Mouse (Mus musculus) liver, adult 2 months (tissue): ENCODE measurements around the gene Podnl1. TPM values are rescaled to one million over a fixed set of nuclear protein-coding genes. Genes with fewer than 3 reads are reported as not detected.

Experiments used
- DNase-seq: peaks from one replicate; pipeline ENCODE4 v3.0.0-alpha.2; 2011; ENCODE audit warnings: low read depth, low spot score; ENCODE audit errors: extremely low read depth
- H3K27ac ChIP-seq: fragments of 200-500 bp; replicated peaks from 2 replicates; pipeline ENCODE4 v1.5.1; 2012; ENCODE audit warnings: low read depth, mild to moderate bottlenecking, control low read depth, inconsistent platforms, low read length; ENCODE audit not compliant: insufficient read depth
- H3K27me3 ChIP-seq: fragments of 200-500 bp; 2 replicates; pipeline ENCODE4 v1.6.1; 2012; ENCODE audit warnings: mild to moderate bottlenecking, moderate library complexity, low read length, inconsistent platforms; ENCODE audit not compliant: control insufficient read depth, insufficient read depth
- H3K36me3 ChIP-seq: fragments of 200-500 bp; 2 replicates; pipeline ENCODE4 v1.6.1; 2012; ENCODE audit warnings: low read length, inconsistent platforms; ENCODE audit not compliant: control insufficient read depth, insufficient read depth
- H3K4me1 ChIP-seq: fragments of 200-500 bp; 2 replicates; pipeline ENCODE4 v1.6.1; 2011; ENCODE audit warnings: low read length; ENCODE audit not compliant: control insufficient read depth, insufficient read depth
- H3K4me3 ChIP-seq: fragments of 200-500 bp; 2 replicates; pipeline ENCODE4 v1.5.1; 2011; ENCODE audit warnings: low read depth, mild to moderate bottlenecking, control low read depth, low read length, moderate library complexity; ENCODE audit not compliant: insufficient read depth
- H3K79me2 ChIP-seq: fragments of 200-500 bp; 2 replicates; pipeline ENCODE4 v1.6.1; 2012; ENCODE audit warnings: inconsistent platforms, mild to moderate bottlenecking, low read length, moderate library complexity; ENCODE audit not compliant: control insufficient read depth, insufficient read depth
- H3K9ac ChIP-seq: fragments of 200-500 bp; 2 replicates; pipeline ENCODE4 v1.6.1; 2012; ENCODE audit warnings: low read depth, mild to moderate bottlenecking, control low read depth, inconsistent platforms, low read length
- CTCF ChIP-seq: fragments of 200-500 bp; IDR thresholded peaks from 2 replicates; pipeline ENCODE4 v1.5.1; 2011; ENCODE audit warnings: low read depth, low read length, control low read depth
- POLR2A ChIP-seq: fragments of 200-500 bp; IDR thresholded peaks from 2 replicates; pipeline ENCODE4 v1.6.1; 2011; ENCODE audit warnings: low read length, control low read depth; ENCODE audit not compliant: insufficient read depth; ENCODE audit errors: extremely low read depth
- WGBS: fragments of 180-500 bp; shearing (Covaris S2); methylation state at CpG from one replicate; pipeline ENCODE4 v1.1.7; 2018; 5-methylcytosine and 5-hydroxymethylcytosine counted together
- polyA plus RNA-seq: library from polyadenylated mRNA; depleted of rRNA; stranded (reverse); fragments of >200 nt; gene quantifications from 2 replicates; pipeline ENCODE4 v1.2.3, GENCODE M21; 2012
- total RNA-seq: library from RNA; depleted of rRNA; stranded (reverse); fragments of >200 nt; gene quantifications from 2 replicates; pipeline ENCODE4 v1.2.3, GENCODE M21; 2014

Gene Podnl1
- total and polyA plus RNA-seq, 2 experiments: 0.86 TPM; not detected in 1

DNA sequence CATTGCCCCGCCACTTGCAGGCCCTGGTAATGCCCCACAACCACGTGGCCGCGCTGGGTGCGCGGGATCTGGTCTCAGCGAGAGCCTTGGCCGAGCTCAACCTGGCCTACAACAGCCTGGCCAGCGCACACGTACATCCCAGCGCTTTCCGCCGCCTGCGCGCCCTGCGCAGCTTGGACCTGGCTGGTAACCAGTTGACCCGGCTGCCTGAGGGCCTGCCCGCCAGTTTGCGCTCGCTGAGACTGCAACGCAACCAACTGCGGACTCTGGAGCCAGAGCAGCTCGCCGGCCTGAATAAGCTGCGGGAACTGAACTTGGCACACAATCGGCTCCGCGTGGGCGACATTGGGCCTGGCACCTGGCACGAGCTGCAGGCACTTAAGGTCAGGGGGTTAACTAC, 5.0 kb downstream of the Podnl1 start:
- Histone ChIP-seq H3K4me1 (no peaks in the 10 kb centered on the region), H3K79me2 (no peaks in the 10 kb centered on the region), H3K4me3 (no peak overlapping the region), H3K36me3 (peaks cover 1% of the 10 kb centered on the region; the same call in 1 of the 2 replicates), H3K27me3 (no peaks in the 10 kb centered on the region), H3K9ac (no peak overlapping the region), H3K27ac (no peak overlapping the region)
- 19% methylated on average over 30 of the region's 30 CpGs for WGBS
- TF ChIP-seq CTCF (no peak), POLR2A (no peak)
- DNase-seq: peak; percentile 59

DNA sequence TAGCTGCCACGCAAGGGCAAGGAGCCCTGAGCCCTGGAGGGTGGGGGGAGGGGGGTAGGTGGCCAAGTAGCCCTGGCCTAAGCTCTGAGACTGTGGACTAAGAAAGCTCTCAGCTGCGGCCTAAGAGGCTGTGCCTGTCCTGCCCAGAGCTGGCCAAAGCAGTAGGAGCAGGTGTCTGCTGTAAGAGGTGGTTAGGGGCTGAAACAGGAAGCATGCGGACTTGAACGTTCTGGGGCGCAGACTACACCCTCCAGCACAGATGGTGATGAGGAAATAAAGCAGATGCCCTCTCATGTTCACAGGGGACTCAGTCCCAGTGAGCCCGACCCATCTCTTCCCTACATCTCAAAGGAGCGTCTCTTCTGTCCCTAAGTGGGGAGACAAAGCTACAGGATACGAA, 6.4 kb downstream of the Podnl1 start:
- DNase-seq: no peak
- Histone ChIP-seq H3K27ac (no peak overlapping the region), H3K79me2 (no peaks in the 10 kb centered on the region), H3K4me3 (no peak overlapping the region), H3K4me1 (no peaks in the 10 kb centered on the region), H3K36me3 (peaks cover 1% of the 10 kb centered on the region; the same call in 1 of the 2 replicates), H3K9ac (no peak overlapping the region), H3K27me3 (no peaks in the 10 kb centered on the region)
- TF ChIP-seq CTCF: no peak
- no peak for TF ChIP-seq POLR2A
- WGBS: 91% methylated on average over 8 of the region's 8 CpGs

DNA sequence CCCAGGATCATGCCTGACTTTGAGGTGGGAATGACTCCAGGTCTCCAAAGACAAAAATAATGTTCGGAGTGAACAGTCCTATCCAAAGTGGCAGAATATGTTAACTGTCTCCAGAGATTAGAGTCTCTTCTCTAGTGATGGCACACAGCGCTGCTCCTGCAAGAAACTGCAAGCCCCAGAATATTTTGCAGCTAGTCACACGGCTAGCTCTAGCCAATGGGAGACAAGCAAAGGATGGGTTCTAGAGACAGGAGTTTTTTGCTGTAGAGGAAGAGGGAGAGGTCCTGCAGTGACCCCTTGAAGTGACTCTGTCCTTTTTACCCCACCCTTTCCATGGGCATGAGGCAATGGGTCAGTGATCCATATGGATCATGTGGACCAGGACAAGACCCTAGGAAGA, 12.1 kb downstream of the Podnl1 start:
- peaks cover 24% of the 10 kb centered on the region for H3K36me3 ChIP-seq
- H3K4me3 ChIP-seq: no peak overlapping the region
- TF ChIP-seq POLR2A (no peak), CTCF (no peak)
- H3K27me3 ChIP-seq: no peaks in the 10 kb centered on the region
- H3K4me1 ChIP-seq: no peaks in the 10 kb centered on the region
- DNase-seq: no peak
- no peak overlapping the region for H3K9ac ChIP-seq
- no peak overlapping the region for H3K27ac ChIP-seq
- no peaks in the 10 kb centered on the region for H3K79me2 ChIP-seq
- WGBS: 96% methylated on average over 3 of the region's 3 CpGs

DNA sequence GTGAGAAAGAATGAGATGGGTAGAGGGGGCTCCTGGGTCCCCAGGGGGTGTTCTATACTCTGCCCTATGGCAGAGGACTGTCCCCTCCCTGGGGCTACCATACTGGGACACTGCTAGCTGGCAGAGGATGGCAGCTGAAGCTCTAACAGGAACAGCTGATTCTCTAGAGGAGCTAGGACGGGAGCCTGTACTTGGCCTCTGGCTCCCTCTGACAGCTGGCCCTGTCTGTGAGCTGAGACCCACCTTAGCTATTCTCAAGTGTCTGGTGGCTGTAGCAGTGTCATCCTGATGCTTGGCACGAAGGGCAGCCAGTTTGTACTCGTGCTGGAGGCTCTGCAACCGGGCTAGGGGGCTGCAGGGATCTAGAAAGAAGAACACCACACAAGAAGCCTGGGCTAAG, 15.0 kb downstream of the Podnl1 start:
- WGBS: 92% methylated on average over 4 of the region's 4 CpGs

GRCm38 (mm10) chr8:84144636-84145245, 19.0 kb downstream of the Podnl1 start:
- no peak overlapping the region for H3K9ac ChIP-seq
- H3K4me1 ChIP-seq: peaks cover 7% of the 10 kb centered on the region
- no peak overlapping the region for H3K27ac ChIP-seq
- H3K4me3 ChIP-seq: no peak overlapping the region
- WGBS: 83% methylated on average over 8 of the region's 8 CpGs
- no peaks in the 10 kb centered on the region for H3K79me2 ChIP-seq
- H3K27me3 ChIP-seq: no peaks in the 10 kb centered on the region
- peaks cover 16% of the 10 kb centered on the region for H3K36me3 ChIP-seq
- TF ChIP-seq CTCF: no peak
- TF ChIP-seq POLR2A: no peak
- DNase-seq: no peak

More for the DNA sequence above, 15.0 kb downstream of the Podnl1 start:
- H3K27ac ChIP-seq: no peak overlapping the region
- H3K79me2 ChIP-seq: no peaks in the 10 kb centered on the region
- H3K27me3 ChIP-seq: no peaks in the 10 kb centered on the region
- H3K9ac ChIP-seq: no peak overlapping the region
- H3K4me3 ChIP-seq: no peak overlapping the region
- no peak for DNase-seq
- TF ChIP-seq CTCF (no peak), POLR2A (no peak)
- no peaks in the 10 kb centered on the region for H3K4me1 ChIP-seq
- H3K36me3 ChIP-seq: peaks cover 23% of the 10 kb centered on the region

DNA sequence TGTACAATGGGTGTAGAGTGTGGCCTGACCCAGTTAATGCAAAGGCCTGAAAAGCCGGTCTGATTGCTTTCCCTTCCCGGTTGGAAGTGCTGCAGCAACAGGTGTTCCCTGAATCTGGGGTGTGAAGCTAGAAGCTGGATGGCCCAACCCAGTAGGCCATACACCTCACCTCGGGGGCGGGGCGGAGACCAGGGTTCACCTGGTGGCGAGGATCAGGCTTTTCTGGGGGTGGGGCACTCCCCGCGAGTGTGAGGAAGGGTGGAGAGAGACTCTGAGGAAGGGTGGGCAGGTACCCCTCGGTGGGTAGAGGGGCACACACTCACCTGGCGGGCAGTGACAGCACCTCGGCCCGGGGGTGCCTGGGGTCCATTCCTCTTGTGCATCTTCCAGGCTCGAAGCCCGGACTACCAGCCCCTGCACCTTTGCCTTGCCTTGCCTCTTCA, 21.6 kb downstream of the Podnl1 start:
- Histone ChIP-seq H3K27ac (no peak overlapping the region), H3K9ac (peak overlapping the region; percentile 77), H3K27me3 (no peaks in the 10 kb centered on the region), H3K79me2 (no peaks in the 10 kb centered on the region), H3K4me3 (peak overlapping the region; percentile 71), H3K4me1 (peaks cover 7% of the 10 kb centered on the region), H3K36me3 (peaks cover 4% of the 10 kb centered on the region; the same call in 1 of the 2 replicates)
- WGBS: 4% methylated on average over 14 of the region's 14 CpGs
- peak; percentile 21 for DNase-seq
- TF ChIP-seq CTCF (no peak), POLR2A (no peak)
